Mouse (Mus musculus): Measurements from ENCODE around the gene Dgkh. TPM values are rescaled to one million over a fixed set of nuclear protein-coding genes. Genes with fewer than 3 reads are reported as not detected.

Gene Dgkh
- polyA plus RNA-seq, 1 experiment from 2014 or later = 1.7 TPM

- H3K27ac ChIP-seq = no peak overlapping the region
- H3K9me3 ChIP-seq = no peaks in the 10 kb centered on the region
- H3K9ac ChIP-seq = no peak overlapping the region
- ATAC-seq (ENCODE audit: insufficient number of reproducible peaks, insufficient read depth, low FRiP score, low TSS enrichment, low read depth) = no peak
- H3K36me3 ChIP-seq = no peaks in the 10 kb centered on the region
- H3K4me3 ChIP-seq = no peak overlapping the region
- H3K4me1 ChIP-seq = peaks cover 27% of the 10 kb centered on the region
- H3K4me2 ChIP-seq = no peak overlapping the region
- no peaks in the 10 kb centered on the region for H3K27me3 ChIP-seq
- 85% methylated on average over 3 of the region's 3 CpGs for WGBS
These were observed 198.9 kb downstream of the Dgkh start for GRCm38 (mm10) chr14:78533701-78534100.

GRCm38 (mm10) chr14:78532345-78532744, 200.2 kb downstream of the Dgkh start:
- Histone ChIP-seq H3K36me3 (no peaks in the 10 kb centered on the region), H3K27ac (no peak overlapping the region), H3K4me1 (peaks cover 27% of the 10 kb centered on the region), H3K4me3 (no peak overlapping the region), H3K9me3 (no peaks in the 10 kb centered on the region), H3K9ac (no peak overlapping the region), H3K27me3 (no peaks in the 10 kb centered on the region), H3K4me2 (no peak overlapping the region)
- WGBS = 88% methylated on average over 6 of the region's 6 CpGs
- ATAC-seq (ENCODE audit: insufficient number of reproducible peaks, insufficient read depth, low FRiP score, low TSS enrichment, low read depth) = no peak

- peaks cover 28% of the 10 kb centered on the region for H3K4me1 ChIP-seq
- H3K27ac ChIP-seq = no peak overlapping the region
- no peaks in the 10 kb centered on the region for H3K9me3 ChIP-seq
- no peaks in the 10 kb centered on the region for H3K27me3 ChIP-seq
- no peak overlapping the region for H3K4me3 ChIP-seq
- no peak for ATAC-seq (ENCODE audit: insufficient number of reproducible peaks, insufficient read depth, low FRiP score, low TSS enrichment, low read depth)
- H3K4me2 ChIP-seq = no peak overlapping the region
- WGBS = 90% methylated on average over 3 of the region's 3 CpGs
- no peak overlapping the region for H3K9ac ChIP-seq
- no peaks in the 10 kb centered on the region for H3K36me3 ChIP-seq
These were observed 202.3 kb downstream of the Dgkh start for GRCm38 (mm10) chr14:78530256-78530655.

GRCm38 (mm10) chr14:78528461-78529425, 203.8 kb downstream of the Dgkh start:
- no peaks in the 10 kb centered on the region for H3K9me3 ChIP-seq
- H3K4me2 ChIP-seq = no peak overlapping the region
- no peaks in the 10 kb centered on the region for H3K27me3 ChIP-seq
- H3K4me3 ChIP-seq = no peak overlapping the region
- ATAC-seq (ENCODE audit: insufficient number of reproducible peaks, insufficient read depth, low FRiP score, low TSS enrichment, low read depth) = no peak
- no peaks in the 10 kb centered on the region for H3K36me3 ChIP-seq
- 92% methylated on average over 8 of the region's 8 CpGs for WGBS
- H3K4me1 ChIP-seq = peaks cover 22% of the 10 kb centered on the region; the same call in 1 of the 2 replicates
- H3K27ac ChIP-seq = no peak overlapping the region
- no peak overlapping the region for H3K9ac ChIP-seq

- no peak overlapping the region for H3K27ac ChIP-seq
- H3K9ac ChIP-seq = no peak overlapping the region
- H3K4me2 ChIP-seq = no peak overlapping the region
- 61% methylated on average over 6 of the region's 6 CpGs for WGBS
- H3K4me1 ChIP-seq = peaks cover 21% of the 10 kb centered on the region; the same call in 1 of the 2 replicates
- no peaks in the 10 kb centered on the region for H3K36me3 ChIP-seq
- no peak overlapping the region for H3K4me3 ChIP-seq
- H3K9me3 ChIP-seq = no peaks in the 10 kb centered on the region
- ATAC-seq (ENCODE audit: insufficient number of reproducible peaks, insufficient read depth, low FRiP score, low TSS enrichment, low read depth) = no peak
- H3K27me3 ChIP-seq = no peaks in the 10 kb centered on the region
These were observed 205.7 kb downstream of the Dgkh start for GRCm38 (mm10) chr14:78526907-78527306.

- WGBS = 64% methylated on average over 3 of the region's 3 CpGs
- no peak for ATAC-seq (ENCODE audit: insufficient number of reproducible peaks, insufficient read depth, low FRiP score, low TSS enrichment, low read depth)
These were observed 206.1 kb downstream of the Dgkh start for GRCm38 (mm10) chr14:78526475-78526874.

GRCm38 (mm10) chr14:78525611-78526457, 206.7 kb downstream of the Dgkh start:
- WGBS = 97% methylated on average over 3 of the region's 3 CpGs
- Histone ChIP-seq H3K9ac (no peak overlapping the region), H3K27me3 (no peaks in the 10 kb centered on the region), H3K27ac (no peak overlapping the region), H3K36me3 (0 out of 2 replicates have a peak, but pooled peaks cover 6% of the 10 kb centered on the region), H3K9me3 (no peaks in the 10 kb centered on the region), H3K4me3 (no peak overlapping the region), H3K4me1 (peaks cover 16% of the 10 kb centered on the region; the same call in 1 of the 2 replicates), H3K4me2 (no peak overlapping the region)
- ATAC-seq (ENCODE audit: insufficient number of reproducible peaks, insufficient read depth, low FRiP score, low TSS enrichment, low read depth) = peak; percentile 20; the same call in 1 of the 2 replicates

More at GRCm38 (mm10) chr14:78526475-78526874, 206.1 kb downstream of the Dgkh start:
- H3K27ac ChIP-seq = no peak overlapping the region
- H3K36me3 ChIP-seq = 0 out of 2 replicates have a peak, but pooled peaks cover 4% of the 10 kb centered on the region
- no peak overlapping the region for H3K9ac ChIP-seq
- H3K9me3 ChIP-seq = no peaks in the 10 kb centered on the region
- H3K4me1 ChIP-seq = peaks cover 17% of the 10 kb centered on the region; the same call in 1 of the 2 replicates
- H3K4me2 ChIP-seq = no peak overlapping the region
- no peak overlapping the region for H3K4me3 ChIP-seq
- H3K27me3 ChIP-seq = no peaks in the 10 kb centered on the region

GRCm38 (mm10) chr14:78525059-78525458, 207.5 kb downstream of the Dgkh start:
- Histone ChIP-seq H3K9ac (no peak overlapping the region), H3K4me1 (peaks cover 16% of the 10 kb centered on the region; the same call in 1 of the 2 replicates), H3K27ac (no peak overlapping the region), H3K36me3 (peaks cover 8% of the 10 kb centered on the region; the same call in 1 of the 2 replicates), H3K27me3 (no peaks in the 10 kb centered on the region), H3K9me3 (no peaks in the 10 kb centered on the region), H3K4me3 (no peak overlapping the region), H3K4me2 (no peak overlapping the region)
- no peak for ATAC-seq (ENCODE audit: insufficient number of reproducible peaks, insufficient read depth, low FRiP score, low TSS enrichment, low read depth)
- 86% methylated on average over 2 of the region's 2 CpGs for WGBS

- no peak overlapping the region for H3K27ac ChIP-seq
- H3K9me3 ChIP-seq = no peaks in the 10 kb centered on the region
- H3K27me3 ChIP-seq = no peaks in the 10 kb centered on the region
- no peaks in the 10 kb centered on the region for H3K4me1 ChIP-seq
- H3K9ac ChIP-seq = no peak overlapping the region
- H3K36me3 ChIP-seq = peaks cover 74% of the 10 kb centered on the region
- 85% methylated on average over 9 of the region's 9 CpGs for WGBS
- no peak overlapping the region for H3K4me2 ChIP-seq
- no peak for ATAC-seq (ENCODE audit: insufficient number of reproducible peaks, insufficient read depth, low FRiP score, low TSS enrichment, low read depth)
- no peak overlapping the region for H3K4me3 ChIP-seq
These were observed 221.9 kb downstream of the Dgkh start for GRCm38 (mm10) chr14:78510713-78511112.

- no peak for ATAC-seq (ENCODE audit: insufficient number of reproducible peaks, insufficient read depth, low FRiP score, low TSS enrichment, low read depth)
- H3K4me2 ChIP-seq = no peak overlapping the region
- no peaks in the 10 kb centered on the region for H3K4me1 ChIP-seq
- H3K36me3 ChIP-seq = peaks cover 79% of the 10 kb centered on the region
- no peak overlapping the region for H3K9ac ChIP-seq
- H3K27me3 ChIP-seq = no peaks in the 10 kb centered on the region
- no peak overlapping the region for H3K4me3 ChIP-seq
- 92% methylated on average over 6 of the region's 6 CpGs for WGBS
- H3K27ac ChIP-seq = no peak overlapping the region
- H3K9me3 ChIP-seq = no peaks in the 10 kb centered on the region
These were observed 222.8 kb downstream of the Dgkh start for GRCm38 (mm10) chr14:78509791-78510190.

Measured in embryonic facial prominence, embryonic 13.5 days (tissue).